Mouse (Mus musculus) C2C12 (cell line): Measurements from ENCODE around the gene Chd1l.

Experiments used
- CTCF ChIP-seq: IDR thresholded peaks from one replicate; pipeline ENCODE4 v1.5.1; 2011; ENCODE audit not compliant: control insufficient read depth, insufficient read depth, insufficient read length
- MAX ChIP-seq: IDR thresholded peaks from one replicate; pipeline ENCODE4 v1.6.1; 2011; ENCODE audit warnings: mild to moderate bottlenecking, control low read depth

- TF ChIP-seq CTCF (no peak), MAX (no peak)
These were observed 63.8 kb downstream of the Chd1l start for GRCm38 (mm10) chr3:97546205-97546604.
